Mouse (Mus musculus) limb, embryonic 11.5 days (tissue): ENCODE results near the gene Rdx. TPM values are rescaled to one million over a fixed set of nuclear protein-coding genes. Genes with fewer than 3 reads are reported as not detected.

Source experiments
- ATAC-seq: fragments of 200-750 bp; cut with Nextera tagmentation; 2 replicates; pipeline ENCODE4 v1.8.0; 2017; ENCODE audit warnings: low read depth; ENCODE audit not compliant: insufficient number of reproducible peaks, low FRiP score, low TSS enrichment
- DNase-seq: peaks from one replicate; pipeline ENCODE4 v3.0.0-alpha.2; 2015; ENCODE audit warnings: low spot score
- H3K27ac ChIP-seq: fragments of 300-500 bp; sonication (generic); replicated peaks from 2 replicates; pipeline ENCODE4 v1.5.1; 2014; ENCODE audit warnings: low read depth, mild to moderate bottlenecking, low read length
- H3K27me3 ChIP-seq: fragments of 300-500 bp; sonication (generic); 2 replicates; pipeline ENCODE4 v1.6.1; 2014; ENCODE audit warnings: mild to moderate bottlenecking, low read length, mixed read lengths; ENCODE audit not compliant: control insufficient read depth, insufficient read depth
- H3K36me3 ChIP-seq: fragments of 300-500 bp; sonication (generic); 2 replicates; pipeline ENCODE4 v1.6.1; 2014; ENCODE audit warnings: mild to moderate bottlenecking, low read length, moderate library complexity, mixed read lengths; ENCODE audit not compliant: control insufficient read depth, insufficient read depth
- H3K4me1 ChIP-seq: fragments of 300-500 bp; sonication (generic); 2 replicates; pipeline ENCODE4 v1.6.1; 2014; ENCODE audit warnings: low read length, mixed read lengths; ENCODE audit not compliant: control insufficient read depth, insufficient read depth
- H3K4me2 ChIP-seq: fragments of 300-500 bp; sonication (generic); 2 replicates; pipeline ENCODE4 v1.6.1; 2014; ENCODE audit warnings: low read depth, mild to moderate bottlenecking, moderate library complexity; ENCODE audit not compliant: severe bottlenecking
- H3K4me3 ChIP-seq: fragments of 300-500 bp; sonication (generic); 2 replicates; pipeline ENCODE4 v1.5.1; 2014; ENCODE audit warnings: low read depth, low read length
- H3K9ac ChIP-seq: fragments of 300-500 bp; sonication (generic); 2 replicates; pipeline ENCODE4 v1.6.1; 2014; ENCODE audit warnings: mild to moderate bottlenecking, low read length
- H3K9me3 ChIP-seq: fragments of 300-500 bp; sonication (generic); 2 replicates; pipeline ENCODE4 v1.6.1; 2016; ENCODE audit warnings: low read length; ENCODE audit not compliant: control insufficient read depth
- WGBS: fragments of 180-500 bp; shearing (Covaris S2); extraction: QIAGEN DNeasy Blood & Tissue Kit; methylation state at CpG from one replicate; pipeline ENCODE4 v1.1.7; 2014; 5-methylcytosine and 5-hydroxymethylcytosine counted together
- polyA plus RNA-seq: library from polyadenylated mRNA; unstranded; fragments of >200 nt; fragmentation: Nextera tagmentation; extraction: Ambion mirVana; gene quantifications from 2 replicates; pipeline ENCODE4 v1.2.1, GENCODE M21; 2014

Rdx gene
- polyA plus RNA-seq, 1 experiment from 2014 or later: 198 TPM

DNA sequence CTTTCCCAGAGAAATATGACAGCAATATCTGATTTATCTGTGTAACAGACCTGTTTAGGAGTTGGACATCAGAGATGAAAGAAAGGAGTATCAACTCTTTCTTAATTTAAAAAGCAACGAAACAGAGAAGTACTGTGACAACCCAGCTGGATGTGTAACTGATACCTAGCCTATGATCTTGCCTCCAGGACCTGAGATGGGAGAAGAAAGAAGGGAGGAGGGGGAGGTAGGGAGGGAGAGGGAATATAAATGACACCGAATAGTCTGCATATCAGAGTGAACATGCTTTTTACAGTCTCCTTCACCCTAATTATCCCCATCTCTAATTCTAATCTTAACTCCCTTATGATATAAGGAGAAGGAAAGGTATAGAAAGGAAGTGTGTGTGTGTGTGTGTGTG lies 29.1 kb upstream of the Rdx start:
- ATAC-seq (no peak), DNase-seq (no peak)
- Histone ChIP-seq H3K4me2 (no peak overlapping the region), H3K36me3 (no peaks in the 10 kb centered on the region), H3K27me3 (no peaks in the 10 kb centered on the region), H3K27ac (no peak overlapping the region), H3K9me3 (no peaks in the 10 kb centered on the region), H3K4me1 (no peaks in the 10 kb centered on the region), H3K9ac (no peak overlapping the region), H3K4me3 (no peak overlapping the region)
- 75% methylated on average over 2 of the region's 2 CpGs for WGBS

GRCm38 (mm10) chr9:52018505-52018904 lies 28.5 kb upstream of the Rdx start:
- Histone ChIP-seq H3K27ac (no peak overlapping the region), H3K9ac (no peak overlapping the region), H3K4me2 (no peak overlapping the region), H3K36me3 (no peaks in the 10 kb centered on the region), H3K9me3 (no peaks in the 10 kb centered on the region), H3K4me3 (no peak overlapping the region), H3K4me1 (no peaks in the 10 kb centered on the region), H3K27me3 (no peaks in the 10 kb centered on the region)
- DNase-seq (no peak), ATAC-seq (no peak)
- WGBS: 91% methylated on average over 1 of the region's 1 CpGs

DNA sequence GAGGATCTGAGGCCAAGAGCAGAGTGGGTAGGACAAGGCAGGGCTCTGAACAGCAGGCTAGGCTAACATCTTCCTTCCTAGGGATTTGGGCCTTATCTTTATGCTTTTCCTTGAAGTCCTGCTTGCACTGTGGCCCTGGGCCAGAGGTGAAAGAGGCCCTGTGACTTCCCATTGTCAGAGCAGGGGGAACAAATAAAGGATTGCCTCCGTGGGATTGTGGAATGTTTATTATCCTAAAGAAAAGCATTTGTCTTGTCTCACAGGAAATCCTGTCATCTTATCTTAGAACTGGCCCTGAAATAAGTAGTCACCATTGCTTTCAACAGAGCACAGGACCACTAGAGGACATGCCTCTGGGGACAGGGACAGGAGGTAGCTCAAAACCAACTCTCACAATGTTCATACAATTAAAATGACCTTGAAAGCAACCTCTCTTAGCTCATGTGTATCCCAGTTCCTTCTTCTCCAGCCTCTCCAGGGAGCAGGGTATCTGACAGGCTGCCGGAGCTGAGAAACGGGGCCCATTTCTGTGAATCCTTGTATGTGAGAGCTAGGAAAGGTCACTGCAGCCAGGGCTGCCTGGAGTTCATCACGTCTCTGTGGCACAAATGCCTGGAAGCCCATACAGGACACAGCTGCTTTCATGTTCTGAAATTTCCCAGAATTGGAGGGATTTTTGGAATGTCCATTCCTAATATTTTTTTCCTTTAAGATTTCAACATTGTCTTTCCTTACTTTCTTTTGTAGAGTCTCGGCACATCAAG lies 19.5 kb upstream of the Rdx start:
- H3K4me1 ChIP-seq: no peaks in the 10 kb centered on the region
- no peak for ATAC-seq
- no peak overlapping the region for H3K4me2 ChIP-seq
- WGBS: 35% methylated on average over 5 of the region's 5 CpGs
- no peak overlapping the region for H3K27ac ChIP-seq
- H3K36me3 ChIP-seq: no peaks in the 10 kb centered on the region
- H3K9me3 ChIP-seq: no peaks in the 10 kb centered on the region
- no peak for DNase-seq
- H3K4me3 ChIP-seq: no peak overlapping the region
- H3K27me3 ChIP-seq: no peaks in the 10 kb centered on the region
- no peak overlapping the region for H3K9ac ChIP-seq

DNA sequence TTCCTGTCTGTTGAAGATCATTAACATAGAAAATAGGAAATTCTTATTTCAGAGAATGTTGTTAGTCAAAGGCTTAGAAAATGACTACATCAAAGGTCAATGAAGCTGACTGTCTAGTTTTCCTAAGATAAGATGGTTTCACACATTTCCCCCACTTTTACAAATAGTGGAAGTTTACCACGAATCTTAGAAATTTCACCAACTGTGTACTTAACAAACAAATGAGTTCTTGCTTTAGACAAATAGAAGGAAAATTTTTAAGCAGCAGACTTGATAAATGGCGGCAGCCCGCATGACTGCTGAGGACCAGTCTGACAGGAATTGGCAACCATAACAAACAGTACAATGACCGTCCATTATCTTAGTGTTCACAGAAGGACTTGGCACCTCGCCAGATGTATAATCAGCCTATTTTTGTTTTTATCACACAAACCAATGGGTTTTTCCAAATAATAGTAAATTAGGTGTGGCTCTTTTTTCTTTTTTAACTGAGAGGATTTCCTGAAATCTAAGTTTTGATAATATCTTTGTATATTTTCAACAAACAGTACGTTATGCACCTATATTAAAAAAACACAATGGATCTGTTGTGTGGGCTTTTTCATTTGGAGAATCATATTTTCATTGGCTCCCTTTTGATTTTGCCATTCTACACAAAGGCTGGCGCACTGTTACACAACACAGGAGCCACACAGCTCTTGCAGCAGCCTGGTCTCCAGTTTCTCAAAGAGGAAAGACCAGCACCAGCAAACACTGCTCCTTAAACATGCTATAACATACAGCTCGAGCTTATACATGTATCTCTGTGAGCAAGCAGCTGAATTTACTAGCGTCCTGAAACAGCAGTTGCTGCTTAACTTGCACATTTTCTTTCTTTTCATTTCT lies 18.2 kb upstream of the Rdx start:
- Histone ChIP-seq H3K9me3 (no peaks in the 10 kb centered on the region), H3K4me2 (no peak overlapping the region), H3K9ac (no peak overlapping the region), H3K36me3 (no peaks in the 10 kb centered on the region), H3K4me3 (no peak overlapping the region), H3K27ac (no peak overlapping the region), H3K4me1 (no peaks in the 10 kb centered on the region), H3K27me3 (no peaks in the 10 kb centered on the region)
- WGBS: 68% methylated on average over 9 of the region's 9 CpGs
- ATAC-seq (no peak), DNase-seq (no peak)

DNA sequence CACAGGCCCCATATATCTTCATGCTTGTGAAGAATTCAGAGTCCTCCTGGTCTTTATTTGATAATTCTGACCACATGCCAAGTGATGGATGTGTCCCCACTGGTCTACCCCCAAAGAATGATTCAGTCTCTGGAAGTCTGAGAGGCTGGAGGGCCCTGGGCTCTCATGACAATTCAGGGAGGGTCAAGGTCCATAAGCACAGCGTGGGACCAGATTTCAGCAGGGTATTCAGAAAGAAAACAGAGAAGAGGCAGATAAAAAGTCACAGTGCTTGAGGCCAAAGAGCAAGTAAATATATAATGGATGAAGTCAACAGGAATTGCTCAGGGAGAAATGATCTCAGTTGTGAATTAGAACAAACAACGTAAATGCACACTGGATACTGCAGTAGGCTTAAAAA lies 15.5 kb upstream of the Rdx start:
- Histone ChIP-seq H3K27ac (no peak overlapping the region), H3K4me2 (no peak overlapping the region), H3K9me3 (no peaks in the 10 kb centered on the region), H3K9ac (no peak overlapping the region), H3K27me3 (no peaks in the 10 kb centered on the region), H3K4me1 (no peaks in the 10 kb centered on the region), H3K36me3 (no peaks in the 10 kb centered on the region), H3K4me3 (no peak overlapping the region)
- ATAC-seq: no peak
- WGBS: 82% methylated on average over 2 of the region's 2 CpGs
- no peak for DNase-seq

- no peak for ATAC-seq
- WGBS: 84% methylated on average over 1 of the region's 1 CpGs
Measured at GRCm38 (mm10) chr9:52037493-52037892, 9.5 kb upstream of the Rdx start.

DNA sequence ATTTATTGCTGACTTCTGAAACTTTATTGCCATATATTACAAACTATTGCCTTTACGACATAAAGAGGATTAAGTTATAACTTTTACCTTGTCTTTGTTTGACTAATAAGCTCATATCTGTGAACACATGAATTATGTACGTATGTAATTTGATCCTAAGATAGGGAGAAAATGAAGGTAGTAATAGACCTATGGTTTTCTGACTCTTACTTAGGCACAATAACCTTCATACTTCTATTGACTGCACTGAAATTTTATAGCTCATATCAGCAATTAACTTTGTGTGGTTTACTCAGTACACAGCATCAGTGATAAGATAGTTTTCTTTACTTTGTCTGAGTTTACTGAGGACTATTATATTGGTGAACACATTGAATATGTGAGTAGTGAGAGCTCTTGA lies 5.3 kb upstream of the Rdx start:
- no peak for DNase-seq
- Histone ChIP-seq H3K4me3 (no peak overlapping the region), H3K4me1 (no peaks in the 10 kb centered on the region), H3K9ac (no peak overlapping the region), H3K9me3 (no peaks in the 10 kb centered on the region), H3K4me2 (no peak overlapping the region), H3K27ac (no peak overlapping the region), H3K27me3 (no peaks in the 10 kb centered on the region), H3K36me3 (no peaks in the 10 kb centered on the region)
- ATAC-seq: no peak
- 87% methylated on average over 2 of the region's 2 CpGs for WGBS

More at GRCm38 (mm10) chr9:52037493-52037892, 9.5 kb upstream of the Rdx start:
- no peaks in the 10 kb centered on the region for H3K9me3 ChIP-seq
- no peaks in the 10 kb centered on the region for H3K27me3 ChIP-seq
- H3K4me3 ChIP-seq: no peak overlapping the region
- no peak overlapping the region for H3K27ac ChIP-seq
- no peak overlapping the region for H3K4me2 ChIP-seq
- DNase-seq: no peak
- H3K9ac ChIP-seq: no peak overlapping the region
- no peaks in the 10 kb centered on the region for H3K36me3 ChIP-seq
- no peaks in the 10 kb centered on the region for H3K4me1 ChIP-seq

- peak overlapping the region; percentile 45 for H3K4me2 ChIP-seq
- H3K9ac ChIP-seq: no peak overlapping the region
- H3K4me3 ChIP-seq: no peak overlapping the region
- no peaks in the 10 kb centered on the region for H3K9me3 ChIP-seq
- ATAC-seq (no peak), DNase-seq (no peak)
- H3K27ac ChIP-seq: no peak overlapping the region
- H3K36me3 ChIP-seq: no peaks in the 10 kb centered on the region
- H3K27me3 ChIP-seq: no peaks in the 10 kb centered on the region
- peaks cover 9% of the 10 kb centered on the region for H3K4me1 ChIP-seq
- WGBS: 18% methylated on average over 5 of the region's 5 CpGs
Measured at GRCm38 (mm10) chr9:52046686-52047085, 287 bp upstream of the Rdx start.
